In the genomic region with DNA sequence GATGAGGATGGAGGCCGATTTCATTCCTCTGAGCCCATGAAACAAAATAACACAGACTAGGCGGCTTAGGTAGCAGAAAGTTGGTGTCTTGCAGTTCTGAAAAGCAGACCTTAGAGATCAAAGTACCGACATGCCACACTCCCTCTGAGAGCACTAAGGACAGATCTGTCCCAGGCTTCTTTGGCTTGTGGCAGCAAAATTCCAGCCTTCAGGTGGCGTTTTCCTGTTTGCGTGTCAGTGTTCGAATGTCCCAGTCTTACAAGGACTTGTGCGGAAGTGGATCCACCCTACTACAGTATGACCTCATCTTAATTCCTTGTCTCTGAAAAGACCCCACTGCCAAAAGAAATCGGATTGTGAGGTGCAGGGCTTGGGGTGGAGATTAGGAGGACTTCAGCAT, we compare ENCODE assay signal across 10 mouse cellular contexts. TPM values are rescaled to one million over a fixed set of nuclear protein-coding genes. Genes with fewer than 3 reads are reported as not detected.
DNase-seq lines count a peak whose midpoint lies in the region; ATAC-seq and TF ChIP-seq lines count a peak whose summit lies in the region.
"Had no signal": no experiment of that assay in that cellular context is flagged by ENCODE, and none has a peak within 500 bp of the region (broad histone marks: within the 10 kb centered on the region; RNA-seq: fewer than 3 reads in every experiment).

No protein-coding gene starts in this region.

- no peaks in the 10 kb centered on the region for H3K79me2 ChIP-seq in heart, adult 2 months (replicated peaks; ENCODE audit: control insufficient read depth, insufficient read depth, low read length)

- H3K4me2 ChIP-seq in heart, embryonic 11.5 days, result no peak overlapping the region
- H3K4me2 ChIP-seq in forebrain, embryonic 14.5 days (ENCODE audit: low read length), result no peak overlapping the region

- no peaks in the 10 kb centered on the region; the same call in none of the 2 replicates for H3K4me1 ChIP-seq in heart, adult 2 months (ENCODE audit: control insufficient read depth, insufficient read depth, low read length)
- H3K4me1 ChIP-seq in heart, embryonic 11.5 days (ENCODE audit: control insufficient read depth, insufficient read depth, low read length), result no peaks in the 10 kb centered on the region
- no peaks in the 10 kb centered on the region for H3K4me1 ChIP-seq in kidney, adult 2 months (ENCODE audit: control insufficient read depth, insufficient read depth, low read length)
- no peaks in the 10 kb centered on the region for H3K4me1 ChIP-seq in forebrain, embryonic 14.5 days (ENCODE audit: control insufficient read depth, insufficient read depth, low read length)

- peak; percentile 50 for TF ChIP-seq POLR2A in heart, adult 2 months (IDR thresholded peaks at IDR 0.05; ENCODE audit: insufficient read depth, low read depth, low read length)
- no peak for TF ChIP-seq POLR2A in kidney, adult 2 months (IDR thresholded peaks at IDR 0.05; ENCODE audit: low read depth, low read length)

- H3K9ac ChIP-seq in heart, adult 2 months (ENCODE audit: low read depth, low read length), result peak overlapping the region; percentile 55; the same call in 1 of the 2 replicates
- H3K9ac ChIP-seq in heart, embryonic 11.5 days (ENCODE audit: low read depth, low read length), result no peak overlapping the region
- H3K9ac ChIP-seq in forebrain, embryonic 14.5 days (ENCODE audit: low read length), result no peak overlapping the region

- H3K27ac ChIP-seq in heart, adult 2 months, result peak overlapping the region; percentile 93
- H3K27ac ChIP-seq in heart, embryonic 11.5 days (ENCODE audit: low read depth, low read length), result no peak overlapping the region
- peak overlapping the region; percentile 93 for H3K27ac ChIP-seq in kidney, adult 2 months (ENCODE audit: insufficient read depth, low read depth, low read length)
- no peak overlapping the region for H3K27ac ChIP-seq in forebrain, embryonic 14.5 days (ENCODE audit: low read depth, low read length)

- peaks cover 2% of the 10 kb centered on the region; the same call in 1 of the 2 replicates for H3K36me3 ChIP-seq in heart, adult 2 months (ENCODE audit: control insufficient read depth, insufficient read depth, low read length)
- no peaks in the 10 kb centered on the region for H3K36me3 ChIP-seq in heart, embryonic 11.5 days (ENCODE audit: control insufficient read depth, insufficient read depth, low read length)
- H3K36me3 ChIP-seq in kidney, adult 2 months (ENCODE audit: control insufficient read depth, insufficient read depth, low read length), result no peaks in the 10 kb centered on the region
- no peaks in the 10 kb centered on the region for H3K36me3 ChIP-seq in forebrain, embryonic 14.5 days (ENCODE audit: control insufficient read depth, insufficient read depth, low read length)

- 51% methylated on average over 8 of the region's 8 CpGs for WGBS in heart, adult 2 months
- whole genome bisulfite sequencing in heart, embryonic 11.5 days (ENCODE audit: insufficient replicate concordance), result 64% methylated on average over 8 of the region's 8 CpGs
- 69% methylated on average over 8 of the region's 8 CpGs for WGBS in kidney, adult 2 months
- 83% methylated on average over 8 of the region's 8 CpGs for WGBS in forebrain, embryonic 14.5 days

- no peak overlapping the region for H3K4me3 ChIP-seq in heart, adult 2 months
- H3K4me3 ChIP-seq in heart, embryonic 11.5 days (ENCODE audit: low read depth, low read length), result no peak overlapping the region
- no peak overlapping the region for H3K4me3 ChIP-seq in kidney, adult 2 months (ENCODE audit: insufficient read depth, low read depth, low read length)
- no peak overlapping the region for H3K4me3 ChIP-seq in forebrain, embryonic 14.5 days (ENCODE audit: low read depth, low read length)

- no peak for ATAC-seq in heart, embryonic 11.5 days (replicated peaks; ENCODE audit: insufficient number of reproducible peaks, low FRiP score, low TSS enrichment)
- ATAC-seq in forebrain, embryonic 14.5 days, result no peak

- H3K27me3 ChIP-seq in heart, adult 2 months (ENCODE audit: control insufficient read depth, insufficient read depth, low read length), result no peaks in the 10 kb centered on the region
- H3K27me3 ChIP-seq in heart, embryonic 11.5 days (ENCODE audit: control insufficient read depth, insufficient read depth, low read length), result no peaks in the 10 kb centered on the region
- H3K27me3 ChIP-seq in kidney, adult 2 months (replicated peaks; ENCODE audit: control insufficient read depth, insufficient read depth, low read length), result no peaks in the 10 kb centered on the region
- H3K27me3 ChIP-seq in forebrain, embryonic 14.5 days (replicated peaks; ENCODE audit: control insufficient read depth, insufficient read depth, low read length), result no peaks in the 10 kb centered on the region
- H3K27me3 ChIP-seq: CH12.LX had no signal

- TF ChIP-seq EP300 in heart, adult 2 months (IDR thresholded peaks at IDR 0.05; ENCODE audit: insufficient read depth, low read depth, low read length), result peak; percentile 82

- intact Hi-C loops in heart, adult 2 months (cut with DNase I), result loop anchor here (1.0 kb wide), 1 partner anchor 31 kb away; no protein-coding TSS in a partner anchor

- DNase-seq in heart, adult 2 months, result peak; percentile 57 to 63
- DNase-seq in heart, adult 9 months (ENCODE audit: low spot score in 2 of 2), result peak; percentile 65 to 75
- peak; percentile 84 for DNase-seq in kidney, adult 2 months
- peak; percentile 86 for DNase-seq in lung, postnatal 36 days
- DNase-seq in ovary, postnatal 14 days (ENCODE audit: low spot score), result no peak
- no peak for DNase-seq in urinary bladder, postnatal 14 days (ENCODE audit: low spot score)
- no peak for DNase-seq in forebrain, embryonic 14.5 days (ENCODE audit: low spot score)

- peak; percentile 69 for TF ChIP-seq CTCF in heart, adult 2 months (IDR thresholded peaks at IDR 0.05)
- no peak for TF ChIP-seq CTCF in kidney, adult 2 months (conservative IDR thresholded peaks at IDR 0.05; ENCODE audit: insufficient read depth, insufficient read length, low read depth, low read length)

- H3K9me3 ChIP-seq in heart, embryonic 11.5 days (replicated peaks; ENCODE audit: control insufficient read depth, low read length), result no peaks in the 10 kb centered on the region
- H3K9me3 ChIP-seq in forebrain, embryonic 14.5 days (replicated peaks; ENCODE audit: control insufficient read depth, low read length), result no peaks in the 10 kb centered on the region

RNA-seq across cellular contexts. Expression of gene Hepacam, which starts 1.7 kb away (rescaled TPM):
- not detected for total RNA-seq in heart, adult 2 months (2021)
- 0.18 and 0.29 TPM in 2 replicates for polyA plus RNA-seq in heart, adult 2 months (2012; rRNA removed)
- not detected in 2 replicates for polyA plus RNA-seq in heart, embryonic 11.5 days (2014; fragmentation: Nextera tagmentation; extraction: Ambion mirVana)
- 0.03 and 0.09 TPM in 2 replicates for polyA plus RNA-seq in kidney, adult 2 months (2012; rRNA removed)
- polyA plus RNA-seq in forebrain, embryonic 14.5 days (2014; fragmentation: Nextera tagmentation; extraction: Ambion mirVana), result 1.9 and 4.5 TPM in 2 replicates
- polyA plus RNA-seq: neural tube, embryonic 11.5 days had no signal

RNA-seq across cellular contexts. Expression of gene Ccdc15, which starts 20.6 kb away (rescaled TPM):
- total RNA-seq in heart, adult 2 months (2021), result 1 to 10 TPM; 1.7 to 2.0 TPM
- 0.47 and 0.53 TPM in 2 replicates for polyA plus RNA-seq in heart, adult 2 months (2012; rRNA removed)
- 3.4 and 5.3 TPM in 2 replicates for polyA plus RNA-seq in heart, embryonic 11.5 days (2014; fragmentation: Nextera tagmentation; extraction: Ambion mirVana)
- polyA plus RNA-seq in kidney, adult 2 months (2012; rRNA removed), result 0.64 TPM in 2 replicates
- polyA plus RNA-seq in forebrain, embryonic 14.5 days (2014; fragmentation: Nextera tagmentation; extraction: Ambion mirVana), result 5.3 and 7.1 TPM in 2 replicates

RNA-seq across cellular contexts. Expression of gene Robo4, which starts 32.8 kb away (rescaled TPM):
- 10 to 100 TPM; 27.9 to 31.8 TPM for total RNA-seq in heart, adult 2 months (2021)
- polyA plus RNA-seq in heart, adult 2 months (2012; rRNA removed), result 33.7 and 38.6 TPM in 2 replicates
- polyA plus RNA-seq in heart, embryonic 11.5 days (2014; fragmentation: Nextera tagmentation; extraction: Ambion mirVana), result 2.5 and 3.3 TPM in 2 replicates
- polyA plus RNA-seq in kidney, adult 2 months (2012; rRNA removed), result 25.4 and 27.6 TPM in 2 replicates
- polyA plus RNA-seq in forebrain, embryonic 14.5 days (2014; fragmentation: Nextera tagmentation; extraction: Ambion mirVana), result 3.3 and 3.7 TPM in 2 replicates
- total RNA-seq: CH12.LX had no signal

Comparison
In these comparisons a context has a peak if more than half of its experiments do, and no peak if none do; other contexts are left out.
1. H3K27ac ChIP-seq: peak in heart, adult 2 months (single experiment) and kidney, adult 2 months (single experiment); none in heart, embryonic 11.5 days (single experiment) and forebrain, embryonic 14.5 days (single experiment).
2. DNase-seq: peak in heart, adult 2 months (2 of 2), heart, adult 9 months (2 of 2), kidney, adult 2 months (single experiment) and lung, postnatal 36 days (single experiment); none in ovary, postnatal 14 days (single experiment), urinary bladder, postnatal 14 days (single experiment) and forebrain, embryonic 14.5 days (single experiment).